ENCODE assay signal across 8 mouse cellular contexts in the genomic region with DNA sequence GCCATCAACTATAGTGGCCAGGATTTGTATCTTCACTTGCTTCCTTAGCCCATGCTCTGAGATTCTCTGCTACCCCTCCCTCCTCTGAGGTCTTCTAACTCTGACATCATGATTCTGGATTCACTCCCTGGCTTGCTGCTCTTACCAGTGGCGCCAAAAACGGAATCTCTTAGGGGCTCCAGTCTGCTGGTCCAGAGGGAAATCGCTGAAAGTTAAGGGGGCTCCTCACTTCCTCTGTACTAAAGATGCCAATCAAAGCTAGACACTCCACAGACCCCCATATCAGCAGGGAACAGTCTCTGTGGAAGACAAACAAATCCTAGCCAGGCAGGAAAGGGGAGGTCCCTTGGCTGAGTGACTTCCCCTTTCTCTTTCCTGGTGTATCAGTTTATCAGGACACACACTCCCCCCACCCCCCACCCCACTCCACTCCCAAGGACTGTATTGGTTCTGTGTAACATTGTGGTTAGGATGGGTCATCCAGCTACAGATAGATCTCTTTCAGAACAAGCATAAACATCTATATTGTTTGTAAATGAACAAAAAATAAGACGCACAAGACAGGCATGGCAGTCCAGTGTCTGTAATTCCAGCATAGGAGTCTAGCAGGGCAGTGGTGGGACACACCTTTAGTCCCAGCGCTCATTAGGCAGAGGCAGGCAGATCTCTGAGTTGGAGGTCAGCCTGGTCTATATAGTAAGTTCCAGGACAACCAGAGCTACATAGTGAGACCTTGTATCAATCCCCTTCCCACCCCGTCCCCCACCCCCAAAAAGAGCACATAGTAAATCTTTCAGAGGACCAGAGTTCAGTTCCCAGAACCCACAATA. TPM values are rescaled to one million over a fixed set of nuclear protein-coding genes. Genes with fewer than 3 reads are reported as not detected.
DNase-seq lines count a peak whose midpoint lies in the region; ATAC-seq and TF ChIP-seq lines count a peak whose summit lies in the region.

No protein-coding gene starts in this region.

- no peak for TF ChIP-seq CTCF in liver, postnatal 0 days (IDR thresholded peaks at IDR 0.05; ENCODE audit: low read depth)

- no peaks in the 10 kb centered on the region for H3K27me3 ChIP-seq in embryonic facial prominence, embryonic 13.5 days
- H3K27me3 ChIP-seq in hindbrain, embryonic 15.5 days, result no peaks in the 10 kb centered on the region
- 0 out of 2 replicates have a peak, but pooled peaks cover 4% of the 10 kb centered on the region for H3K27me3 ChIP-seq in liver, postnatal 0 days (ENCODE audit: insufficient read depth, low read length)
- H3K27me3 ChIP-seq in stomach, embryonic 14.5 days (ENCODE audit: control insufficient read depth, insufficient read depth, low read length), result no peaks in the 10 kb centered on the region

- DNase-seq in adipocyte (ENCODE audit: low spot score), result peak; percentile 25
- no peak for DNase-seq in liver, postnatal 0 days
- no peak for DNase-seq in urinary bladder, postnatal 10 days (ENCODE audit: low spot score)
- DNase-seq in cerebellum, adult 18-20 months, result no peak

- peaks cover 36% of the 10 kb centered on the region for H3K4me1 ChIP-seq in embryonic facial prominence, embryonic 13.5 days
- peaks cover 16% of the 10 kb centered on the region for H3K4me1 ChIP-seq in hindbrain, embryonic 15.5 days (replicated peaks)
- peaks cover 12% of the 10 kb centered on the region for H3K4me1 ChIP-seq in liver, postnatal 0 days (ENCODE audit: insufficient read depth)
- peaks cover 18% of the 10 kb centered on the region for H3K4me1 ChIP-seq in stomach, embryonic 14.5 days (ENCODE audit: control insufficient read depth, insufficient read depth, low read length)

- peak; percentile 40 for TF ChIP-seq EP300 in liver, postnatal 0 days (IDR thresholded peaks at IDR 0.05; ENCODE audit: low read depth)

- H3K4me3 ChIP-seq in embryonic facial prominence, embryonic 13.5 days, result 0 out of 2 replicates have a peak overlapping the region, but pooled peaks have one; percentile 8
- H3K4me3 ChIP-seq in hindbrain, embryonic 15.5 days, result no peak overlapping the region
- H3K4me3 ChIP-seq in liver, postnatal 0 days (ENCODE audit: low read depth, low read length), result peak overlapping the region; percentile 17; the same call in 1 of the 2 replicates
- no peak overlapping the region for H3K4me3 ChIP-seq in stomach, embryonic 14.5 days (ENCODE audit: low read depth, low read length)

- no peaks in the 10 kb centered on the region for H3K9me3 ChIP-seq in embryonic facial prominence, embryonic 13.5 days
- no peaks in the 10 kb centered on the region for H3K9me3 ChIP-seq in hindbrain, embryonic 15.5 days
- H3K9me3 ChIP-seq in liver, postnatal 0 days (ENCODE audit: low read length), result no peaks in the 10 kb centered on the region
- no peaks in the 10 kb centered on the region for H3K9me3 ChIP-seq in stomach, embryonic 14.5 days (ENCODE audit: control insufficient read depth, low read depth, low read length)

- H3K9ac ChIP-seq in embryonic facial prominence, embryonic 13.5 days, result no peak overlapping the region
- no peak overlapping the region for H3K9ac ChIP-seq in hindbrain, embryonic 15.5 days
- H3K9ac ChIP-seq in liver, postnatal 0 days (replicated peaks), result no peak overlapping the region; the same call in 1 of the 2 replicates
- no peak overlapping the region for H3K9ac ChIP-seq in stomach, embryonic 14.5 days (replicated peaks; ENCODE audit: low read depth, low read length)

- 49% methylated on average over 6 of the region's 6 CpGs for WGBS in embryonic facial prominence, embryonic 13.5 days
- 64% methylated on average over 6 of the region's 6 CpGs for WGBS in hindbrain, embryonic 15.5 days
- WGBS in liver, postnatal 0 days (ENCODE audit: insufficient replicate concordance), result 25% methylated on average over 6 of the region's 6 CpGs
- 37% methylated on average over 6 of the region's 6 CpGs for WGBS in stomach, embryonic 14.5 days

- peak overlapping the region; percentile 46 for H3K4me2 ChIP-seq in embryonic facial prominence, embryonic 13.5 days
- H3K4me2 ChIP-seq in hindbrain, embryonic 15.5 days, result peak overlapping the region; percentile 37; the same call in 1 of the 2 replicates
- H3K4me2 ChIP-seq in liver, postnatal 0 days (ENCODE audit: low read depth, low read length), result peak overlapping the region; percentile 61
- peak overlapping the region; percentile 36 for H3K4me2 ChIP-seq in stomach, embryonic 14.5 days (replicated peaks; ENCODE audit: low read depth, low read length)

- no peak for ATAC-seq in embryonic facial prominence, embryonic 13.5 days (ENCODE audit: insufficient number of reproducible peaks, insufficient read depth, low FRiP score, low TSS enrichment, low read depth)
- no peak for ATAC-seq in hindbrain, embryonic 15.5 days (ENCODE audit: low FRiP score, low read depth)
- peak; percentile 60 for ATAC-seq in liver, postnatal 0 days
- ATAC-seq in stomach, embryonic 14.5 days (ENCODE audit: insufficient number of reproducible peaks, insufficient read depth, low FRiP score, low read depth), result peak; percentile 69; the same call in 1 of the 2 replicates
- ATAC-seq in CD4-positive, CD25-positive, alpha-beta regulatory T cell, adult 4 months, result no peak

- peak overlapping the region; percentile 85 for H3K27ac ChIP-seq in embryonic facial prominence, embryonic 13.5 days
- peak overlapping the region; percentile 76 for H3K27ac ChIP-seq in hindbrain, embryonic 15.5 days (replicated peaks)
- H3K27ac ChIP-seq in liver, postnatal 0 days (ENCODE audit: low read depth), result peak overlapping the region; percentile 80
- H3K27ac ChIP-seq in stomach, embryonic 14.5 days (ENCODE audit: low read length), result peak overlapping the region; percentile 89

- H3K36me3 ChIP-seq in embryonic facial prominence, embryonic 13.5 days, result no peaks in the 10 kb centered on the region
- H3K36me3 ChIP-seq in hindbrain, embryonic 15.5 days, result no peaks in the 10 kb centered on the region
- no peaks in the 10 kb centered on the region for H3K36me3 ChIP-seq in liver, postnatal 0 days (replicated peaks; ENCODE audit: insufficient read depth, low read length)
- no peaks in the 10 kb centered on the region for H3K36me3 ChIP-seq in stomach, embryonic 14.5 days (ENCODE audit: control insufficient read depth, insufficient read depth, low read length)

RNA-seq across cellular contexts. Expression of gene Ezh1, which starts 6.0 kb away (rescaled TPM):
- 16.9 and 19.8 TPM in 2 replicates for polyA plus RNA-seq in embryonic facial prominence, embryonic 13.5 days (2015; fragmentation: Nextera tagmentation; extraction: Ambion mirVana)
- 26.5 and 27.4 TPM in 2 replicates for polyA plus RNA-seq in hindbrain, embryonic 15.5 days (2015; fragmentation: Nextera tagmentation; extraction: Ambion mirVana)
- polyA plus RNA-seq in liver, postnatal 0 days (2015; fragmentation: Nextera tagmentation; extraction: Ambion mirVana), result 4.2 and 5.0 TPM in 2 replicates
- 17.7 and 19.1 TPM in 2 replicates for polyA plus RNA-seq in stomach, embryonic 14.5 days (2014; fragmentation: Nextera tagmentation; extraction: Ambion mirVana)
- polyA plus RNA-seq in CD4-positive, CD25-positive, alpha-beta regulatory T cell, adult 4 months (2017; shearing (Covaris generic)), result 10 to 100 TPM; 57.3 to 85.6 TPM

RNA-seq across cellular contexts. Expression of gene Ramp2, which starts 13.6 kb away (rescaled TPM):
- polyA plus RNA-seq in embryonic facial prominence, embryonic 13.5 days (2015; fragmentation: Nextera tagmentation; extraction: Ambion mirVana), result 84.9 and 92.3 TPM in 2 replicates
- polyA plus RNA-seq in hindbrain, embryonic 15.5 days (2015; fragmentation: Nextera tagmentation; extraction: Ambion mirVana), result 96.5 and 98.8 TPM in 2 replicates
- polyA plus RNA-seq in liver, postnatal 0 days (2015; fragmentation: Nextera tagmentation; extraction: Ambion mirVana), result 34.8 and 38.4 TPM in 2 replicates
- 123 and 128 TPM in 2 replicates for polyA plus RNA-seq in stomach, embryonic 14.5 days (2014; fragmentation: Nextera tagmentation; extraction: Ambion mirVana)
- polyA plus RNA-seq in CD4-positive, CD25-positive, alpha-beta regulatory T cell, adult 4 months (2017; shearing (Covaris generic)), result not detected

RNA-seq across cellular contexts. Expression of gene Vps25, which starts 21.3 kb away (rescaled TPM):
- polyA plus RNA-seq in embryonic facial prominence, embryonic 13.5 days (2015; fragmentation: Nextera tagmentation; extraction: Ambion mirVana), result 106 and 118 TPM in 2 replicates
- polyA plus RNA-seq in hindbrain, embryonic 15.5 days (2015; fragmentation: Nextera tagmentation; extraction: Ambion mirVana), result 118 and 124 TPM in 2 replicates
- 75.9 and 81.1 TPM in 2 replicates for polyA plus RNA-seq in liver, postnatal 0 days (2015; fragmentation: Nextera tagmentation; extraction: Ambion mirVana)
- 153 and 154 TPM in 2 replicates for polyA plus RNA-seq in stomach, embryonic 14.5 days (2014; fragmentation: Nextera tagmentation; extraction: Ambion mirVana)
- 100 to 1,000 TPM; 132 to 144 TPM for polyA plus RNA-seq in CD4-positive, CD25-positive, alpha-beta regulatory T cell, adult 4 months (2017; shearing (Covaris generic))

RNA-seq across cellular contexts. Expression of gene Wnk4, which starts 28.1 kb away (rescaled TPM):
- polyA plus RNA-seq in embryonic facial prominence, embryonic 13.5 days (2015; fragmentation: Nextera tagmentation; extraction: Ambion mirVana), result 9.8 and 10.9 TPM in 2 replicates
- polyA plus RNA-seq in hindbrain, embryonic 15.5 days (2015; fragmentation: Nextera tagmentation; extraction: Ambion mirVana), result 8.5 and 9.5 TPM in 2 replicates
- 1.6 and 2.2 TPM in 2 replicates for polyA plus RNA-seq in liver, postnatal 0 days (2015; fragmentation: Nextera tagmentation; extraction: Ambion mirVana)
- polyA plus RNA-seq in stomach, embryonic 14.5 days (2014; fragmentation: Nextera tagmentation; extraction: Ambion mirVana), result 21.9 and 26.8 TPM in 2 replicates
- polyA plus RNA-seq in CD4-positive, CD25-positive, alpha-beta regulatory T cell, adult 4 months (2017; shearing (Covaris generic)), result 1 to 10 TPM in 1 of 2 experiments, under 1 TPM in 1; 0.91 to 1.4 TPM

RNA-seq across cellular contexts. Expression of gene Cntd1, which starts 46.6 kb away (rescaled TPM):
- 1.7 and 2.3 TPM in 2 replicates for polyA plus RNA-seq in embryonic facial prominence, embryonic 13.5 days (2015; fragmentation: Nextera tagmentation; extraction: Ambion mirVana)
- polyA plus RNA-seq in hindbrain, embryonic 15.5 days (2015; fragmentation: Nextera tagmentation; extraction: Ambion mirVana), result 1.0 and 1.2 TPM in 2 replicates
- 0.19 and 0.29 TPM in 2 replicates for polyA plus RNA-seq in liver, postnatal 0 days (2015; fragmentation: Nextera tagmentation; extraction: Ambion mirVana)
- polyA plus RNA-seq in stomach, embryonic 14.5 days (2014; fragmentation: Nextera tagmentation; extraction: Ambion mirVana), result 0.87 and 1.6 TPM in 2 replicates
- polyA plus RNA-seq in CD4-positive, CD25-positive, alpha-beta regulatory T cell, adult 4 months (2017; shearing (Covaris generic)), result under 1 TPM in 1 of 2 experiments, not detected in 1; 0.97 TPM

Comparison
In these comparisons a context has a peak if more than half of its experiments do, and no peak if none do; other contexts are left out.
1. ATAC-seq: peak in liver, postnatal 0 days (single experiment) and stomach, embryonic 14.5 days (single experiment); none in embryonic facial prominence, embryonic 13.5 days (single experiment), hindbrain, embryonic 15.5 days (single experiment) and CD4-positive, CD25-positive, alpha-beta regulatory T cell, adult 4 months (single experiment).
2. H3K4me3 ChIP-seq: peak in embryonic facial prominence, embryonic 13.5 days (single experiment) and liver, postnatal 0 days (single experiment); none in hindbrain, embryonic 15.5 days (single experiment) and stomach, embryonic 14.5 days (single experiment).
3. RNA of gene Ramp2, which starts 13.6 kb away (polyA plus RNA-seq): 123 to 128 TPM in stomach, embryonic 14.5 days, 96.5 to 98.8 TPM in hindbrain, embryonic 15.5 days, 84.9 to 92.3 TPM in embryonic facial prominence, embryonic 13.5 days and 34.8 to 38.4 TPM in liver, postnatal 0 days; not detected in CD4-positive, CD25-positive, alpha-beta regulatory T cell, adult 4 months; every median in the first group is over 10 times any median in the second.
4. Peak in every context shown above with its lines, with median percentiles within 50 percentile points of each other: H3K27ac ChIP-seq and H3K4me2 ChIP-seq.